Mouse (Mus musculus) MEL (cell line): ENCODE results near the gene Tinf2. TPM values are rescaled to one million over a fixed set of nuclear protein-coding genes. Genes with fewer than 3 reads are reported as not detected.

Source experiments
- DNase-seq: peaks from one replicate; pipeline ENCODE4 v3.0.0; 2011; ENCODE audit warnings: low read depth, low spot score
- H3K27ac ChIP-seq: 2 replicates; pipeline ENCODE4 v1.5.1; 2012; ENCODE audit warnings: low read depth, mild to moderate bottlenecking, control low read depth, low read length, moderate library complexity; ENCODE audit not compliant: control insufficient read depth
- H3K27me3 ChIP-seq, 2 experiments: fragments of 150-350 bp in 1 of 2; sonication (generic) in 1 of 2; 2 replicates each; pipeline ENCODE4 v1.6.1; 2012; ENCODE audit warnings: low read length in 2 of 2, mild to moderate bottlenecking in 2 of 2, improper control_type of control experiment in 1 of 2, moderate library complexity in 1 of 2; ENCODE audit not compliant: insufficient read depth in 2 of 2, control insufficient read depth in 1 of 2
- H3K36me3 ChIP-seq, 2 experiments: 2 replicates each; pipeline ENCODE4 v1.6.1; 2012 to 2014; ENCODE audit warnings: low read length in 2 of 2, improper control_type of control experiment in 1 of 2, inconsistent platforms in 1 of 2, mild to moderate bottlenecking in 1 of 2; ENCODE audit not compliant: insufficient read depth in 2 of 2, control insufficient read depth in 1 of 2
- H3K4me1 ChIP-seq, 2 experiments: fragments of 150-350 bp in 1 of 2; sonication (generic) in 1 of 2; 2 replicates each; pipeline ENCODE4 v1.6.1; 2012; ENCODE audit warnings: low read length in 2 of 2, improper control_type of control experiment in 1 of 2, mild to moderate bottlenecking in 1 of 2; ENCODE audit not compliant: insufficient read depth in 2 of 2, control insufficient read depth in 1 of 2
- H3K4me3 ChIP-seq, 2 experiments: fragments of 150-350 bp in 1 of 2; sonication (generic) in 1 of 2; 2 replicates each; pipeline ENCODE4 v1.5.1; 2012; ENCODE audit warnings: low read depth in 2 of 2, low read length in 2 of 2, mild to moderate bottlenecking in 2 of 2, moderate library complexity in 2 of 2, control low read depth in 1 of 2, improper control_type of control experiment in 1 of 2; ENCODE audit not compliant: control insufficient read depth in 1 of 2, insufficient read depth in 1 of 2
- H3K79me2 ChIP-seq: 2 replicates; pipeline ENCODE4 v1.6.1; 2012; ENCODE audit warnings: mild to moderate bottlenecking, low read length, moderate library complexity; ENCODE audit not compliant: control insufficient read depth, poor library complexity, insufficient read depth
- H3K9ac ChIP-seq: 2 replicates; pipeline ENCODE4 v1.6.1; 2012; ENCODE audit warnings: low read depth, mild to moderate bottlenecking, control low read depth, low read length, moderate library complexity; ENCODE audit not compliant: control insufficient read depth, poor library complexity, severe bottlenecking
- H3K9me3 ChIP-seq: fragments of 150-350 bp; sonication (generic); replicated peaks from 2 replicates; pipeline ENCODE4 v1.6.1; 2012; ENCODE audit warnings: mild to moderate bottlenecking, low read length, improper control_type of control experiment, moderate library complexity; ENCODE audit not compliant: insufficient read depth
- CHD2 ChIP-seq: IDR thresholded peaks from 2 replicates; pipeline ENCODE4 v1.6.1; 2011; ENCODE audit warnings: low read length, improper control_type of control experiment
- EP300 ChIP-seq, 2 experiments: IDR thresholded peaks; 2 replicates each; pipeline ENCODE4 v1.6.1; 2011; ENCODE audit warnings: improper control_type of control experiment in 2 of 2, low read length in 2 of 2, low read depth in 1 of 2, mild to moderate bottlenecking in 1 of 2
- ETS1 ChIP-seq: IDR thresholded peaks from 2 replicates; pipeline ENCODE4 v1.6.1; 2012; ENCODE audit warnings: low read depth, mild to moderate bottlenecking, inconsistent platforms, low read length, improper control_type of control experiment, moderate library complexity
- GATA1 ChIP-seq: IDR thresholded peaks from 2 replicates; pipeline ENCODE4 v1.6.1; 2011; ENCODE audit warnings: low read depth, low read length, improper control_type of control experiment
- KAT2A ChIP-seq: conservative IDR thresholded peaks from 2 replicates; pipeline ENCODE4 v1.6.1; 2012; ENCODE audit warnings: low read depth, low read length, improper control_type of control experiment, inconsistent platforms
- MAX ChIP-seq: IDR thresholded peaks from 2 replicates; pipeline ENCODE4 v1.6.1; 2011; ENCODE audit warnings: low read length, improper control_type of control experiment
- MAZ ChIP-seq: IDR thresholded peaks from 2 replicates; pipeline ENCODE4 v1.6.1; 2012; ENCODE audit warnings: low read depth, mild to moderate bottlenecking, inconsistent platforms, low read length, improper control_type of control experiment
- MEF2A ChIP-seq: IDR thresholded peaks from 2 replicates; pipeline ENCODE4 v1.6.1; 2014; ENCODE audit warnings: low read depth, mild to moderate bottlenecking, inconsistent platforms, low read length, improper control_type of control experiment; ENCODE audit not compliant: poor library complexity, insufficient replicate concordance, severe bottlenecking; ENCODE audit errors: extremely low read depth
- MXI1 ChIP-seq: IDR thresholded peaks from 2 replicates; pipeline ENCODE4 v1.6.1; 2011; ENCODE audit warnings: mild to moderate bottlenecking, low read depth, low read length, improper control_type of control experiment
- MYC ChIP-seq: IDR thresholded peaks from 2 replicates; pipeline ENCODE4 v1.6.1; 2011; ENCODE audit warnings: low read depth, mild to moderate bottlenecking, low read length, improper control_type of control experiment, moderate library complexity
- NRF1 ChIP-seq: IDR thresholded peaks from 2 replicates; pipeline ENCODE4 v1.6.1; 2014; ENCODE audit warnings: low read depth, mild to moderate bottlenecking, inconsistent platforms, low read length, improper control_type of control experiment, moderate library complexity; ENCODE audit not compliant: poor library complexity, insufficient read depth, severe bottlenecking
- POLR2A ChIP-seq, 2 experiments: IDR thresholded peaks; 2 replicates each; pipeline ENCODE4 v1.6.1; 2011 to 2012; ENCODE audit warnings: low read length in 2 of 2, mild to moderate bottlenecking in 2 of 2, control low read depth in 1 of 2, improper control_type of control experiment in 1 of 2, low read depth in 1 of 2, moderate library complexity in 1 of 2; ENCODE audit not compliant: control insufficient read depth in 1 of 2, insufficient read depth in 1 of 2, poor library complexity in 1 of 2
- RAD21 ChIP-seq: IDR thresholded peaks from 2 replicates; pipeline ENCODE4 v1.6.1; 2011; ENCODE audit warnings: mild to moderate bottlenecking, low read depth, low read length, improper control_type of control experiment
- RCOR1 ChIP-seq: IDR thresholded peaks from 2 replicates; pipeline ENCODE4 v1.6.1; 2012; ENCODE audit warnings: low read depth, mild to moderate bottlenecking, inconsistent platforms, low read length, improper control_type of control experiment
- SIN3A ChIP-seq: IDR thresholded peaks from 2 replicates; pipeline ENCODE4 v1.6.1; 2012; ENCODE audit warnings: low read length, improper control_type of control experiment, inconsistent platforms
- TAL1 ChIP-seq: IDR thresholded peaks from 2 replicates; pipeline ENCODE4 v1.6.1; 2012; ENCODE audit warnings: mild to moderate bottlenecking, inconsistent platforms, low read length, moderate library complexity, mixed read lengths
- TCF12 ChIP-seq: IDR thresholded peaks from 2 replicates; pipeline ENCODE4 v1.6.1; 2014; ENCODE audit warnings: low read depth, mild to moderate bottlenecking, inconsistent platforms, low read length, improper control_type of control experiment, moderate library complexity
- USF1 ChIP-seq: IDR thresholded peaks from 2 replicates; pipeline ENCODE4 v1.6.1; 2014; ENCODE audit warnings: low read depth, mild to moderate bottlenecking, inconsistent platforms, low read length, improper control_type of control experiment, moderate library complexity
- USF2 ChIP-seq, 2 experiments: IDR thresholded peaks; 2 replicates each; pipeline ENCODE4 v1.6.1; 2011 to 2012; ENCODE audit warnings: improper control_type of control experiment in 2 of 2, low read length in 2 of 2, borderline replicate concordance in 1 of 2, inconsistent platforms in 1 of 2, low read depth in 1 of 2, mild to moderate bottlenecking in 1 of 2; ENCODE audit not compliant: insufficient read depth in 1 of 2
- ZC3H11A ChIP-seq: IDR thresholded peaks from 2 replicates; pipeline ENCODE4 v1.6.1; 2012; ENCODE audit warnings: low read depth, mild to moderate bottlenecking, inconsistent platforms, low read length, improper control_type of control experiment
- ZMIZ1 ChIP-seq: IDR thresholded peaks from 2 replicates; pipeline ENCODE4 v1.6.1; 2012; ENCODE audit warnings: low read depth, mild to moderate bottlenecking, inconsistent platforms, low read length, improper control_type of control experiment, moderate library complexity
- polyA plus RNA-seq, 2 experiments: library from polyadenylated mRNA; stranded (reverse) in 1 of 2; unstranded in 1 of 2; fragments of >175 nt in 1 of 2; fragments of >200 nt in 1 of 2; gene quantifications; 2 replicates each; pipeline versions ENCODE4 v1.2.1 to v1.2.4; 2012; ENCODE audit warnings: low replicate concordance in 2 of 2, low read depth in 1 of 2; ENCODE audit not compliant: insufficient read length in 2 of 2, insufficient read depth in 1 of 2, missing spikeins in 1 of 2
- total RNA-seq: library from RNA; depleted of rRNA; stranded (reverse); fragments of 300-350 nt; gene quantifications from 2 replicates; pipeline ENCODE4 v1.2.3, GENCODE M21; 2012

Tinf2 gene
- total and polyA plus RNA-seq, 3 experiments, result 27.2 to 53.0 TPM; not detected in 1

DNA sequence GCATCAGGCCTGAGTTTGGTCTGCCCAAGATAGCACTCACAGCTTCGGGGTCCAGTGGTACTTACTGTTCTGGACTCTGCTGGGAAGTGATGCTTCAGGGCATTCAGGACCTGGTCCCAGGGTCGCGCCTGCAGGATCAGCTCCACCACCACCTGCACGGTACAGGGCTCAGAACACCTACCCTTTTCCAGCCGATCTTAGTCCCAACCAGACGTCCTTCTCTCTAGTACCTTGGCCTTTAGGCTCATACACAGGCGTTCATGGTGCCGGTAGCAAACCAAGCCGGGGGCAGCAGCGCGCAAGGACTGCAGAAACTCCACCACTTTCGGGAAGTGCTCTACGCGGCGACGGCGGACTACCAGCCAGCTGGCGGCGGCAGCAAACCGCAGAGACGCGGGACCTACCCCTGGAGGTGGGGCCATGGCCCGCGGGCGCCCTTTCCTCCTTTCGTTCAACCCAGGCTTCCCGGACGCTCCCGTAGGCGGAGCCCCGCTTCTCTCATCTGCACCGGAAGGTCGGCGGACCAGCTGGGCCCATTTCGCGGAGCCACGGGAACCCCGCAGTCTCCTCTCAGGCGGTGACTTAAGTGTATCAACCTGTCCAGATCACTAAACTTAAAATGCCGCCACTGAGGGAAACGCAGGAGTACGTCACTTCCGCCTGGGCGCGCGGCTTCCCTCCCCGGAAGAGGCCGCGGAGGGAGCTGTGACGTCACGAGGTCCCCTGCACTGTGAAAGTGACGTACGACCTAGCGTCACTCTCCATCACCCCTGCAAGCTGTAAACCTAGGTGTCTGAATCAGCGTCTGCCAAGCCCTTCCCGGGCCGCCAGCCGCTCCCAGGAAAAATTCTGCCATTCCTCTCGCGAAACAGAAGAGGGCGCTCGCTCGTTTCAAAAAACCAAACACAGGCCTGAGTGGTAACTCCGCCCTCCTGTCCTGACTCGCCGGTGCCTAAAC, at the start of gene Tinf2 (continued):
- peak; percentile 93 for TF ChIP-seq ZC3H11A
- TF ChIP-seq CHD2, result no peak
- no peak for TF ChIP-seq NRF1
- TF ChIP-seq MXI1, result peak; percentile 66
- peak; percentile 82 for TF ChIP-seq RCOR1
- peak; percentile 80 to 90; a peak in 3 of 4 replicates for TF ChIP-seq POLR2A (IDR thresholded peaks at IDR 0.05; ENCODE audit: control insufficient read depth in 1 of 2, insufficient read depth in 1 of 2, low read depth in 1 of 2, low read length in 2 of 2, poor library complexity in 1 of 2)

GRCm38 (mm10) chr14:55730531-55731032, 49.0 kb upstream of the Tinf2 start:
- H3K36me3 ChIP-seq, result peaks cover 0 to 25% of the 10 kb centered on the region in 2 experiments; a peak in 2 of 4 replicates
- TF ChIP-seq MEF2A, result peak; percentile 29; the same call in 1 of the 2 replicates
- no peak for TF ChIP-seq ZMIZ1
- TF ChIP-seq CHD2, result no peak
- TF ChIP-seq USF1, result peak; percentile 82
- peak; percentile 83 for TF ChIP-seq TAL1
- TF ChIP-seq MAZ, result no peak
- TF ChIP-seq KAT2A, result no peak
- peak; percentile 65 to 86 for TF ChIP-seq EP300 (IDR thresholded peaks at IDR 0.05; ENCODE audit: low read depth in 1 of 2, low read length in 2 of 2)
- TF ChIP-seq SIN3A, result peak; percentile 60
- TF ChIP-seq TCF12, result peak; percentile 81
- TF ChIP-seq RAD21, result no peak
- TF ChIP-seq MAX, result peak; percentile 96
- peak; percentile 38; the same call in 1 of the 2 replicates for TF ChIP-seq GATA1
- TF ChIP-seq MYC, result peak; percentile 83
- TF ChIP-seq MXI1, result peak; percentile 70; the same call in 1 of the 2 replicates
- TF ChIP-seq USF2 (IDR thresholded peaks at IDR 0.05; ENCODE audit: borderline replicate concordance in 1 of 2, insufficient read depth in 1 of 2, low read depth in 1 of 2, low read length in 2 of 2), result no peak
- TF ChIP-seq ETS1, result peak; percentile 52
- H3K9ac ChIP-seq, result no peak overlapping the region
- no peak overlapping the region for H3K4me3 ChIP-seq
- no peak overlapping the region for H3K27ac ChIP-seq
- peaks cover 13 to 46% of the 10 kb centered on the region in 2 experiments for H3K4me1 ChIP-seq
- DNase-seq, result peak; percentile 65
- H3K9me3 ChIP-seq, result no peaks in the 10 kb centered on the region
- H3K27me3 ChIP-seq, result no peaks in the 10 kb centered on the region
- no peaks in the 10 kb centered on the region for H3K79me2 ChIP-seq
